ENCODE assay signal across 29 mouse cellular contexts in the genomic region with DNA sequence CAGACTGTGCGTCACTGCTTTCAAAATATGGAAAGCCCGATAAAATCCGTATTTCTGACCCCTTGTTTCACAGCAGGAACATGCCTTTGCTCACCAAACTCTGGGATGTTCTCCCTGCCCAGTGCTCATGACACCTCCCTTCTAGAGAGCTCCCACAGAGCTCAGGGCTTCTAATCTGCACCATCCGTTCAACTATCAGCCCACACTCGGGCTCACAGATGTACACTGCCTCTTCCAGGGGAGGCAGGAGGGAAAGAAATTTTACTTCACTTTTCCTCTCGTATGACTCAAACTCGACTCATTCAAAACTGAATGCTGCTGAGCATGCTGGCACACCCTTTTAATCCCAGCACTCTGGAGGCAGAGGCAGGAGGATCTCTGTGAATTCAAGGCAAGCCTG. TPM values are rescaled to one million over a fixed set of nuclear protein-coding genes. Genes with fewer than 3 reads are reported as not detected.
DNase-seq lines count a peak whose midpoint lies in the region; ATAC-seq and TF ChIP-seq lines count a peak whose summit lies in the region.
"Had no signal": no experiment of that assay in that cellular context is flagged by ENCODE, and none has a peak within 500 bp of the region (broad histone marks: within the 10 kb centered on the region; RNA-seq: fewer than 3 reads in every experiment).

No protein-coding gene starts in this region.

- TF ChIP-seq CTCF in liver, embryonic 14.5 days (IDR thresholded peaks at IDR 0.05; ENCODE audit: low read depth), result no peak

- H3K27ac ChIP-seq in liver, embryonic 14.5 days, result peak overlapping the region; percentile 37
- H3K27ac ChIP-seq in hindbrain, embryonic 12.5 days, result no peak overlapping the region
- H3K27ac ChIP-seq: embryonic facial prominence, embryonic 10.5 days; hindbrain, embryonic 13.5 days; kidney, embryonic 15.5 days; left cerebral cortex, adult 2 months; limb, embryonic 15.5 days; midbrain, embryonic 13.5 days had no signal

- 0 out of 2 replicates have a peak overlapping the region, but pooled peaks have one; percentile 25 for H3K9ac ChIP-seq in liver, embryonic 14.5 days (replicated peaks)
- H3K9ac ChIP-seq in hindbrain, embryonic 12.5 days, result no peak overlapping the region
- H3K9ac ChIP-seq: hindbrain, embryonic 13.5 days; kidney, embryonic 15.5 days; limb, embryonic 15.5 days; midbrain, embryonic 13.5 days had no signal

- H3K36me3 ChIP-seq in erythroblast, embryonic 14.5 days (ENCODE audit: control insufficient read depth), result peaks cover 56% of the 10 kb centered on the region
- peaks cover 28% of the 10 kb centered on the region for H3K36me3 ChIP-seq in liver, embryonic 14.5 days (replicated peaks; ENCODE audit: control insufficient read depth, insufficient read depth, low read depth)
- peaks cover 31% of the 10 kb centered on the region for H3K36me3 ChIP-seq in hindbrain, embryonic 12.5 days

- peaks cover 51% of the 10 kb centered on the region for H3K4me1 ChIP-seq in erythroblast, embryonic 14.5 days (ENCODE audit: control insufficient read depth)
- H3K4me1 ChIP-seq in liver, embryonic 14.5 days (replicated peaks; ENCODE audit: control insufficient read depth in 2 of 2, insufficient read depth in 2 of 2, low read length in 1 of 2), result peaks cover 18 to 27% of the 10 kb centered on the region in 2 experiments
- H3K4me1 ChIP-seq in hindbrain, embryonic 12.5 days, result peaks cover 7% of the 10 kb centered on the region; the same call in 1 of the 2 replicates

- ATAC-seq in liver, embryonic 14.5 days (ENCODE audit: insufficient read depth), result peak; percentile 71
- no peak for ATAC-seq in hindbrain, embryonic 12.5 days (ENCODE audit: low FRiP score)
- ATAC-seq: activated CD4-positive, CD25-positive, alpha-beta regulatory T cell, adult 4 months; forebrain, embryonic 14.5 days; midbrain, embryonic 13.5 days had no signal

- H3K4me3 ChIP-seq in erythroblast, embryonic 14.5 days (replicated peaks), result peak overlapping the region; percentile 19
- H3K4me3 ChIP-seq in liver, embryonic 14.5 days (ENCODE audit: insufficient read depth in 1 of 2, low read depth in 2 of 2, low read length in 2 of 2), result 0 out of 4 replicates have a peak overlapping the region, but pooled peaks of 1 of the 2 experiments have one; percentile 8
- no peak overlapping the region for H3K4me3 ChIP-seq in hindbrain, embryonic 12.5 days
- H3K4me3 ChIP-seq: embryonic facial prominence, embryonic 10.5 days; hindbrain, embryonic 13.5 days; kidney, embryonic 15.5 days; left cerebral cortex, adult 2 months; limb, embryonic 15.5 days; midbrain, embryonic 13.5 days had no signal

- WGBS in liver, embryonic 14.5 days (ENCODE audit: insufficient replicate concordance), result 46% methylated on average over 7 of the region's 7 CpGs
- WGBS in hindbrain, embryonic 12.5 days, result 89% methylated on average over 7 of the region's 7 CpGs

- no peaks in the 10 kb centered on the region for H3K27me3 ChIP-seq in erythroblast, embryonic 14.5 days (ENCODE audit: control insufficient read depth)
- H3K27me3 ChIP-seq in liver, embryonic 14.5 days (ENCODE audit: control insufficient read depth, insufficient read depth, low read length), result no peaks in the 10 kb centered on the region
- no peaks in the 10 kb centered on the region for H3K27me3 ChIP-seq in hindbrain, embryonic 12.5 days
- H3K27me3 ChIP-seq: CH12.LX; hindbrain, embryonic 13.5 days; kidney, embryonic 15.5 days; limb, embryonic 15.5 days; midbrain, embryonic 13.5 days had no signal

- H3K4me2 ChIP-seq in liver, embryonic 14.5 days (ENCODE audit: low read depth), result peak overlapping the region; percentile 16
- H3K4me2 ChIP-seq in hindbrain, embryonic 12.5 days (replicated peaks), result no peak overlapping the region
- H3K4me2 ChIP-seq: heart, embryonic 11.5 days; hindbrain, embryonic 13.5 days; kidney, embryonic 15.5 days; limb, embryonic 15.5 days; midbrain, embryonic 13.5 days had no signal

- DNase-seq in right cerebral cortex, adult 18-20 months, result peak; percentile 35
- no peak for DNase-seq in right cerebral cortex, postnatal 10 days (ENCODE audit: low spot score in 2 of 2)
- DNase-seq in liver, embryonic 14.5 days (ENCODE audit: low read depth in 3 of 3, low spot score in 3 of 3), result peak in 1 of 3 experiments; percentile 46
- DNase-seq in telencephalon, adult 2 months (ENCODE audit: low read depth, low spot score), result peak; percentile 23
- no peak for DNase-seq in urinary bladder, postnatal 25 days (ENCODE audit: low spot score)
- no peak for DNase-seq in lung, postnatal 4 days
- DNase-seq: adrenal gland, adult 8-10 months; cerebellum, postnatal 10 days; gastrocnemius, postnatal 14 days; heart, adult 11 months; kidney, adult 11 months; kidney, postnatal 36 days; layer of hippocampus, adult 9-11 months; left cerebral cortex, postnatal 4 days; retina, postnatal 1 day; right cerebral cortex, postnatal 4 days; thymus, postnatal 25 days had no signal

- TF ChIP-seq EP300 in liver, embryonic 14.5 days (IDR thresholded peaks at IDR 0.05; ENCODE audit: low read depth), result 0 out of 2 replicates have a peak, but pooled peaks have one; percentile 18

- no peaks in the 10 kb centered on the region for H3K9me3 ChIP-seq in erythroblast, embryonic 14.5 days (ENCODE audit: control insufficient read depth, low read length)
- no peaks in the 10 kb centered on the region for H3K9me3 ChIP-seq in liver, embryonic 14.5 days (ENCODE audit: control insufficient read depth, low read length)
- no peaks in the 10 kb centered on the region for H3K9me3 ChIP-seq in hindbrain, embryonic 12.5 days (replicated peaks)
- H3K9me3 ChIP-seq: embryonic facial prominence, embryonic 10.5 days; hindbrain, embryonic 13.5 days; kidney, embryonic 15.5 days; limb, embryonic 15.5 days; midbrain, embryonic 13.5 days had no signal

RNA-seq across cellular contexts. Expression of a gene that starts 3.1 kb away (rescaled TPM):
- polyA plus RNA-seq in erythroblast, embryonic 14.5 days (2012), result 0.78 and 0.81 TPM in 2 replicates
- polyA plus RNA-seq in liver, embryonic 14.5 days (2012; rRNA removed), result 11.0 and 11.4 TPM in 2 replicates
- 15.1 and 17.2 TPM in 2 replicates for polyA plus RNA-seq in liver, embryonic 14.5 days (2014; fragmentation: Nextera tagmentation; extraction: Ambion mirVana)
- 27.8 and 31.0 TPM in 2 replicates for polyA plus RNA-seq in hindbrain, embryonic 12.5 days (2016; fragmentation: Nextera tagmentation; extraction: Ambion mirVana)

RNA-seq across cellular contexts. Expression of a gene that starts 10.5 kb away (rescaled TPM):
- polyA plus RNA-seq in erythroblast, embryonic 14.5 days (2012), result 13.5 and 27.1 TPM in 2 replicates
- 21.9 and 23.9 TPM in 2 replicates for polyA plus RNA-seq in liver, embryonic 14.5 days (2012; rRNA removed)
- polyA plus RNA-seq in liver, embryonic 14.5 days (2014; fragmentation: Nextera tagmentation; extraction: Ambion mirVana), result 15.2 and 17.5 TPM in 2 replicates
- polyA plus RNA-seq in hindbrain, embryonic 12.5 days (2016; fragmentation: Nextera tagmentation; extraction: Ambion mirVana), result 64.8 and 66.4 TPM in 2 replicates

RNA-seq across cellular contexts. Expression of a gene that starts 30.2 kb away (rescaled TPM):
- 0.13 and 0.15 TPM in 2 replicates for polyA plus RNA-seq in erythroblast, embryonic 14.5 days (2012)
- polyA plus RNA-seq in liver, embryonic 14.5 days (2012; rRNA removed), result 20.5 and 23.0 TPM in 2 replicates
- polyA plus RNA-seq in liver, embryonic 14.5 days (2014; fragmentation: Nextera tagmentation; extraction: Ambion mirVana), result 29.2 and 31.2 TPM in 2 replicates
- 34.4 and 38.3 TPM in 2 replicates for polyA plus RNA-seq in hindbrain, embryonic 12.5 days (2016; fragmentation: Nextera tagmentation; extraction: Ambion mirVana)

RNA-seq across cellular contexts. Expression of a gene that starts 37.3 kb away (rescaled TPM):
- not detected in 2 replicates for polyA plus RNA-seq in erythroblast, embryonic 14.5 days (2012)
- polyA plus RNA-seq in liver, embryonic 14.5 days (2012; rRNA removed), result 0.58 and 0.59 TPM in 2 replicates
- polyA plus RNA-seq in liver, embryonic 14.5 days (2014; fragmentation: Nextera tagmentation; extraction: Ambion mirVana), result 0.13 and 0.51 TPM in 2 replicates
- polyA plus RNA-seq in hindbrain, embryonic 12.5 days (2016; fragmentation: Nextera tagmentation; extraction: Ambion mirVana), result 2.3 TPM in 2 replicates

RNA-seq across cellular contexts. Expression of a gene that starts 40.3 kb away (rescaled TPM):
- polyA plus RNA-seq in erythroblast, embryonic 14.5 days (2012), result 20.3 and 26.6 TPM in 2 replicates
- 65.6 and 78.6 TPM in 2 replicates for polyA plus RNA-seq in liver, embryonic 14.5 days (2012; rRNA removed)
- polyA plus RNA-seq in liver, embryonic 14.5 days (2014; fragmentation: Nextera tagmentation; extraction: Ambion mirVana), result 90.8 and 94.3 TPM in 2 replicates
- polyA plus RNA-seq in hindbrain, embryonic 12.5 days (2016; fragmentation: Nextera tagmentation; extraction: Ambion mirVana), result 95.5 and 100 TPM in 2 replicates

Comparison
In these comparisons a context has a peak if more than half of its experiments do, and no peak if none do; other contexts are left out.
1. DNase-seq: peak in right cerebral cortex, adult 18-20 months (single experiment) and telencephalon, adult 2 months (single experiment); none in right cerebral cortex, postnatal 10 days (0 of 2), urinary bladder, postnatal 25 days (single experiment) and lung, postnatal 4 days (0 of 2).
2. RNA of a gene that starts 30.2 kb away (polyA plus RNA-seq): 34.4 to 38.3 TPM in hindbrain, embryonic 12.5 days and 20.5 to 31.2 TPM in liver, embryonic 14.5 days; 0.13 to 0.15 TPM in erythroblast, embryonic 14.5 days; every median in the first group is over 10 times any median in the second.